Mouse (Mus musculus) R1 (cell line): ENCODE results near the gene Zan.

Source experiments
- DNase-seq: peaks from one replicate; pipeline ENCODE4 v3.0.0-alpha.2; 2018; ENCODE audit warnings: low read depth, low spot score

Gene Zan

GRCm38 (mm10) chr5:137476964-137477363, at the start of gene Zan:
Zan (minus strand) TSS chr5:137477064.
- DNase-seq = no peak

GRCm38 (mm10) chr5:137526192-137526936, 49.5 kb upstream of the Zan start:
- no peak for DNase-seq

- DNase-seq = no peak
These were observed 48.6 kb upstream of the Zan start for GRCm38 (mm10) chr5:137525511-137525910.

GRCm38 (mm10) chr5:137524671-137525070, 47.8 kb upstream of the Zan start:
- DNase-seq = no peak

- no peak for DNase-seq
These were observed 47.3 kb upstream of the Zan start for GRCm38 (mm10) chr5:137524251-137524515.

- DNase-seq = peak; percentile 53
These were observed 46.8 kb upstream of the Zan start for GRCm38 (mm10) chr5:137523396-137524250.

- no peak for DNase-seq
These were observed 45.8 kb upstream of the Zan start for GRCm38 (mm10) chr5:137522711-137523110.

GRCm38 (mm10) chr5:137521861-137522260, 45.0 kb upstream of the Zan start:
- DNase-seq = peak; percentile 70

- no peak for DNase-seq
These were observed 43.1 kb upstream of the Zan start for GRCm38 (mm10) chr5:137519691-137520550.

- DNase-seq = peak; percentile 71
These were observed 41.6 kb upstream of the Zan start, which contains the start of gene Gigyf1 for GRCm38 (mm10) chr5:137518436-137518835. Gigyf1 (plus strand) TSS chr5:137518548.

GRCm38 (mm10) chr5:137514811-137515210, 37.9 kb upstream of the Zan start:
- DNase-seq = no peak

GRCm38 (mm10) chr5:137513951-137514721, 37.3 kb upstream of the Zan start:
- no peak for DNase-seq

- DNase-seq = peak; percentile 46
These were observed 36.3 kb upstream of the Zan start for GRCm38 (mm10) chr5:137512847-137513794.

- DNase-seq = no peak
These were observed 34.8 kb upstream of the Zan start for GRCm38 (mm10) chr5:137511706-137512105.

GRCm38 (mm10) chr5:137510573-137511390, 33.9 kb upstream of the Zan start:
- DNase-seq = no peak

GRCm38 (mm10) chr5:137510014-137510501, 33.2 kb upstream of the Zan start:
- peak; percentile 67 for DNase-seq

- DNase-seq = no peak
These were observed 27.2 kb upstream of the Zan start for GRCm38 (mm10) chr5:137504041-137504440.

- DNase-seq = peak; percentile 95
These were observed 25.8 kb upstream of the Zan start for GRCm38 (mm10) chr5:137502667-137503110.
